Mouse (Mus musculus) CH12.LX (cell line): ENCODE results near the gene Aspscr1. TPM values are rescaled to one million over a fixed set of nuclear protein-coding genes. Genes with fewer than 3 reads are reported as not detected.

ENCODE experiments used
- DNase-seq: peaks from one replicate; pipeline ENCODE4 v3.0.0-alpha.2; 2013; ENCODE audit errors: extremely low read depth
- H3K27ac ChIP-seq: 2 replicates; pipeline ENCODE4 v1.5.1; 2012; ENCODE audit warnings: low read depth, mild to moderate bottlenecking, control low read depth, moderate library complexity; ENCODE audit not compliant: insufficient read depth
- H3K27me3 ChIP-seq: replicated peaks from 2 replicates; pipeline ENCODE3; 2012; ENCODE audit warnings: inconsistent platforms
- H3K36me3 ChIP-seq, 2 experiments: replicated peaks in 1 of 2; 2 replicates each; pipeline versions ENCODE3 to v1.6.1; 2012; ENCODE audit warnings: inconsistent platforms in 1 of 2, low read length in 1 of 2, mild to moderate bottlenecking in 1 of 2, mixed read lengths in 1 of 2, moderate library complexity in 1 of 2; ENCODE audit not compliant: control insufficient read depth in 1 of 2, insufficient read depth in 1 of 2
- H3K4me1 ChIP-seq, 2 experiments: 2 replicates each; pipeline ENCODE4 v1.6.1; 2012; ENCODE audit warnings: inconsistent platforms in 1 of 2, moderate library complexity in 1 of 2; ENCODE audit not compliant: insufficient read depth in 2 of 2, control insufficient read depth in 1 of 2
- H3K4me2 ChIP-seq: 2 replicates; pipeline ENCODE4 v1.6.1; 2012; ENCODE audit warnings: low read depth, mild to moderate bottlenecking, control low read depth; ENCODE audit not compliant: poor library complexity, insufficient read depth, severe bottlenecking
- H3K4me3 ChIP-seq, 3 experiments: fragments of 150-350 bp in 1 of 3; sonication (generic) in 1 of 3; replicated peaks in 1 of 3; 2 replicates each; pipeline versions ENCODE3 to v1.5.1; 2011 to 2012; ENCODE audit warnings: low read depth in 2 of 3, low read length in 2 of 3, mild to moderate bottlenecking in 2 of 3, moderate library complexity in 2 of 3, control low read depth in 1 of 3, improper control_type of control experiment in 1 of 3, inconsistent platforms in 1 of 3, mixed read lengths in 1 of 3; ENCODE audit not compliant: poor library complexity in 1 of 3
- H3K79me2 ChIP-seq: replicated peaks from 2 replicates; pipeline ENCODE4 v1.6.1; 2012; ENCODE audit warnings: mild to moderate bottlenecking, moderate library complexity; ENCODE audit not compliant: control insufficient read depth, poor library complexity, insufficient read depth, severe bottlenecking; ENCODE audit errors: extremely low read depth
- H3K9ac ChIP-seq: 2 replicates; pipeline ENCODE4 v1.6.1; 2012; ENCODE audit warnings: low read depth, mild to moderate bottlenecking, control low read depth, moderate library complexity; ENCODE audit not compliant: insufficient read depth
- H3K9me3 ChIP-seq: replicated peaks from 2 replicates; pipeline ENCODE3; 2012; ENCODE audit warnings: low read length, inconsistent platforms, mixed read lengths
- BHLHE40 ChIP-seq: IDR thresholded peaks from 2 replicates; pipeline ENCODE4 v1.6.1; 2011; ENCODE audit warnings: mild to moderate bottlenecking, low read depth, low read length, improper control_type of control experiment
- CHD1 ChIP-seq: IDR thresholded peaks from 2 replicates; pipeline ENCODE4 v1.6.1; 2012; ENCODE audit warnings: low read depth, low read length, improper control_type of control experiment, inconsistent platforms
- CHD2 ChIP-seq: IDR thresholded peaks from 2 replicates; pipeline ENCODE4 v1.6.1; 2011; ENCODE audit warnings: low read length, improper control_type of control experiment
- CTCF ChIP-seq, 2 experiments: IDR thresholded peaks in 1 of 2; conservative IDR thresholded peaks in 1 of 2; 2 replicates each; pipeline ENCODE4 v1.5.1; 2011 to 2012; ENCODE audit warnings: low read depth in 2 of 2, low read length in 2 of 2, improper control_type of control experiment in 1 of 2, inconsistent platforms in 1 of 2, mild to moderate bottlenecking in 1 of 2, moderate library complexity in 1 of 2
- ETS1 ChIP-seq: conservative IDR thresholded peaks from 2 replicates; pipeline ENCODE4 v1.6.1; 2012; ENCODE audit warnings: low read depth, mild to moderate bottlenecking, inconsistent platforms, low read length, improper control_type of control experiment, moderate library complexity
- GABPA ChIP-seq: IDR thresholded peaks from 2 replicates; pipeline ENCODE4 v1.6.1; 2012; ENCODE audit warnings: low read depth, low read length, improper control_type of control experiment, inconsistent platforms; ENCODE audit not compliant: insufficient replicate concordance
- HCFC1 ChIP-seq: IDR thresholded peaks from 2 replicates; pipeline ENCODE4 v1.6.1; 2012; ENCODE audit warnings: low read depth, mild to moderate bottlenecking, inconsistent platforms, low read length, improper control_type of control experiment
- JUN ChIP-seq: IDR thresholded peaks from 2 replicates; pipeline ENCODE4 v1.6.1; 2011; ENCODE audit warnings: low read depth, mild to moderate bottlenecking, low read length, improper control_type of control experiment, moderate library complexity; ENCODE audit not compliant: insufficient read depth
- MAFK ChIP-seq: IDR thresholded peaks from 2 replicates; pipeline ENCODE4 v1.6.1; 2011; ENCODE audit warnings: low read length, improper control_type of control experiment; ENCODE audit not compliant: insufficient replicate concordance
- MAX ChIP-seq: IDR thresholded peaks from 2 replicates; pipeline ENCODE4 v1.6.1; 2011; ENCODE audit warnings: low read length, improper control_type of control experiment
- MAZ ChIP-seq: IDR thresholded peaks from 2 replicates; pipeline ENCODE4 v1.6.1; 2012; ENCODE audit warnings: low read depth, mild to moderate bottlenecking, inconsistent platforms, low read length, improper control_type of control experiment, moderate library complexity
- MEF2A ChIP-seq: IDR thresholded peaks from 2 replicates; pipeline ENCODE4 v1.6.1; 2014; ENCODE audit warnings: low read depth, mild to moderate bottlenecking, inconsistent platforms, low read length, improper control_type of control experiment, borderline replicate concordance
- MXI1 ChIP-seq: IDR thresholded peaks from 2 replicates; pipeline ENCODE4 v1.6.1; 2011; ENCODE audit warnings: mild to moderate bottlenecking, low read depth, low read length, improper control_type of control experiment
- MYC ChIP-seq: IDR thresholded peaks from 2 replicates; pipeline ENCODE4 v1.6.1; 2011; ENCODE audit warnings: low read depth, mild to moderate bottlenecking, improper control_type of control experiment, low read length
- NELFE ChIP-seq: IDR thresholded peaks from 2 replicates; pipeline ENCODE4 v1.6.1; 2011; ENCODE audit warnings: low read depth, low read length, improper control_type of control experiment
- NRF1 ChIP-seq: IDR thresholded peaks from 2 replicates; pipeline ENCODE4 v1.6.1; 2014; ENCODE audit warnings: low read depth, mild to moderate bottlenecking, inconsistent platforms, low read length, improper control_type of control experiment, moderate library complexity
- PAX5 ChIP-seq: IDR thresholded peaks from 2 replicates; pipeline ENCODE4 v1.6.1; 2012; ENCODE audit warnings: low read length, inconsistent platforms, mixed read lengths
- POLR2AphosphoS2 ChIP-seq: IDR thresholded peaks from 2 replicates; pipeline ENCODE4 v1.6.1; 2011; ENCODE audit warnings: low read depth, low read length, improper control_type of control experiment
- RAD21 ChIP-seq: IDR thresholded peaks from 2 replicates; pipeline ENCODE4 v1.6.1; 2011; ENCODE audit warnings: low read depth, mild to moderate bottlenecking, low read length, improper control_type of control experiment, moderate library complexity
- RCOR1 ChIP-seq: conservative IDR thresholded peaks from 2 replicates; pipeline ENCODE4 v1.6.1; 2012; ENCODE audit warnings: low read depth, mild to moderate bottlenecking, inconsistent platforms, low read length, improper control_type of control experiment
- TBP ChIP-seq: conservative IDR thresholded peaks from 2 replicates; pipeline ENCODE4 v1.6.1; 2011; ENCODE audit warnings: low read depth, low read length, improper control_type of control experiment
- TCF12 ChIP-seq: IDR thresholded peaks from 2 replicates; pipeline ENCODE4 v1.6.1; 2014; ENCODE audit warnings: low read depth, mild to moderate bottlenecking, inconsistent platforms, low read length, improper control_type of control experiment
- ZC3H11A ChIP-seq: IDR thresholded peaks from 2 replicates; pipeline ENCODE4 v1.6.1; 2012; ENCODE audit warnings: low read depth, mild to moderate bottlenecking, inconsistent platforms, low read length, improper control_type of control experiment
- ZKSCAN1 ChIP-seq: IDR thresholded peaks from 2 replicates; pipeline ENCODE4 v1.6.1; 2012; ENCODE audit warnings: low read depth, inconsistent platforms, low read length, improper control_type of control experiment, borderline replicate concordance
- ZMIZ1 ChIP-seq: IDR thresholded peaks from 2 replicates; pipeline ENCODE4 v1.6.1; 2012; ENCODE audit warnings: low read depth, mild to moderate bottlenecking, inconsistent platforms, low read length, improper control_type of control experiment
- ZNF384 ChIP-seq: IDR thresholded peaks from 2 replicates; pipeline ENCODE4 v1.6.1; 2012; ENCODE audit warnings: low read depth, low read length, improper control_type of control experiment, inconsistent platforms
- dilution Hi-C: fragments of 300-500 bp; cut with MboI; formaldehyde crosslinking; loops from 2 replicates; pipeline ENCODE4 v1.14.3; 2020; ENCODE audit warnings: low sequenced_read_pairs; ENCODE audit not compliant: extremely low pct_unique_long_range_greater_than_20kb, extremely low pct_ligation_motif_present
- in situ Hi-C: fragments of 300-500 bp; cut with MboI; formaldehyde crosslinking; loops from 3 replicates; pipeline ENCODE4 v1.14.3; 2019; ENCODE audit warnings: low sequenced_read_pairs, low pct_ligation_motif_present, low pct_unique_long_range_greater_than_20kb, mixed read lengths
- polyA plus RNA-seq: library from polyadenylated mRNA; unstranded; fragments of >175 nt; gene quantifications from 2 replicates; pipeline ENCODE4 v1.2.1, GENCODE M21; 2012; ENCODE audit warnings: low read depth; ENCODE audit not compliant: insufficient read length
- total RNA-seq, 2 experiments: library from RNA; depleted of rRNA; stranded (reverse); fragments of 300-350 nt in 1 of 2; fragments of >200 nt in 1 of 2; gene quantifications; 2 replicates each; pipeline ENCODE4 v1.2.3; 2012 to 2014

Gene Aspscr1
- total and polyA plus RNA-seq, 3 experiments = 27.3 to 69.9 (median 34.1) TPM

DNA sequence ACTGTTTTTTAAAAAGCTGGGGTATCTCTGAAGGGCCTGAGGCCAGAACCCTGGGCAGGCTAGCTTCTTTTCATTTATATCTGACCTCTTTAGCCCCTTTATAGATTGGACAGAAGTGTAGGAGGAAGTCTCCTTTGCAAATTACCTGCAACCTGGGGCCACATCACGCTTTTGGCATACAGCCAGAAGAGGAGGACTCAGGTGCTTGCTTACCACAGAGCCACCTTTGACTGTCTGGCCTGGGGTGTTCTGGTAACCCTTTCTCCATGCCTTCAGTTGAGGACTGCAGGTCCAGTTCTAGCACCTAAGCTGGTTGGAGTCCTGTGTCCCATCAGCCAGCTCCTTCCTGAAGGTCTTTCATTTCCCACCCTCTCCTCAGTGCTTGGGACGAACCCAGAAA is 36.8 kb downstream of the Aspscr1 start:
- H3K9ac ChIP-seq = no peak overlapping the region
- peaks cover 32 to 73% of the 10 kb centered on the region in 2 experiments for H3K36me3 ChIP-seq

DNA sequence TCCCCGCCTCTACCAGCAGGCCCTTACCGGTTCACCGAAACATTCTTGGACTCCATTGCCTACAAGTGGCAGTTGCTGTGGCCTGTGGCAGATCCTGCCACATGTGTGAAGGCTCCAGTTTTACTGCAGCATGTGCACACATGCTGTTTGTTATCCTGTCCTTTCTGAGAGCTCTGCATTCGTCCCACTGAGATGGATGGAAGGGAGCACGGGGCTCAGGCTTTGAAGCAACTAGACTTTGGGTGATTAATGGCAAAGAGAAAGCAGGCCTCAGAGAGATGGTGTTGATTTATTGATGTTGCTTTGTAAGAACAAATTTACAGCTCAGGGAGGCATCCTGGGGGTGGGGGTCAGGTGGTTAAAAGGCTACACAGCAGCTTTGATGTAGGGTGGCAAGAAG is 37.9 kb downstream of the Aspscr1 start:
- Histone ChIP-seq H3K27ac (no peak overlapping the region), H3K9ac (no peak overlapping the region), H3K79me2 (no peaks in the 10 kb centered on the region), H3K4me1 (peaks cover 26 to 48% of the 10 kb centered on the region in 2 experiments), H3K4me3 (no peak overlapping the region), H3K27me3 (no peaks in the 10 kb centered on the region), H3K4me2 (no peak overlapping the region), H3K36me3 (peaks cover 36 to 73% of the 10 kb centered on the region in 2 experiments), H3K9me3 (no peaks in the 10 kb centered on the region)
- in situ Hi-C loops (no loop called here), dilution Hi-C loops (no loop called here)
- no peak for DNase-seq
- TF ChIP-seq MYC (no peak), NELFE (no peak), MAZ (no peak), GABPA (no peak), ZC3H11A (no peak), ETS1 (no peak), CTCF (conservative IDR thresholded peaks at IDR 0.05 in 1 of 2, IDR thresholded peaks at IDR 0.05 in 1 of 2; ENCODE audit: low read depth in 2 of 2, low read length in 2 of 2) (no peak), ZNF384 (no peak), ZKSCAN1 (no peak), HCFC1 (no peak), CHD1 (no peak), TCF12 (no peak), POLR2AphosphoS2 (no peak), ZMIZ1 (no peak), NRF1 (no peak), RAD21 (no peak), BHLHE40 (no peak), MEF2A (no peak), CHD2 (no peak), MXI1 (no peak)

More for the DNA sequence above, 36.8 kb downstream of the Aspscr1 start:
- Histone ChIP-seq H3K4me1 (peaks cover 17 to 47% of the 10 kb centered on the region in 2 experiments), H3K27ac (no peak overlapping the region), H3K79me2 (no peaks in the 10 kb centered on the region), H3K4me3 (no peak overlapping the region), H3K4me2 (no peak overlapping the region), H3K27me3 (no peaks in the 10 kb centered on the region), H3K9me3 (no peaks in the 10 kb centered on the region)
- in situ Hi-C loops (no loop called here), dilution Hi-C loops (no loop called here)
- DNase-seq = no peak
- no peak for TF ChIP-seq PAX5
- TF ChIP-seq JUN = no peak
- TF ChIP-seq MAX = no peak
- no peak for TF ChIP-seq MXI1
- TF ChIP-seq RCOR1 = no peak
- no peak for TF ChIP-seq NELFE
- TF ChIP-seq POLR2AphosphoS2 = no peak
- no peak for TF ChIP-seq ZC3H11A
- no peak for TF ChIP-seq HCFC1
- no peak for TF ChIP-seq TBP
- TF ChIP-seq MAFK = no peak
- TF ChIP-seq CTCF (conservative IDR thresholded peaks at IDR 0.05 in 1 of 2, IDR thresholded peaks at IDR 0.05 in 1 of 2; ENCODE audit: low read depth in 2 of 2, low read length in 2 of 2) = no peak
- no peak for TF ChIP-seq MAZ
- no peak for TF ChIP-seq ETS1
